Mouse (Mus musculus) C2C12 (cell line): ENCODE measurements around the gene Brap. TPM values are rescaled to one million over a fixed set of nuclear protein-coding genes. Genes with fewer than 3 reads are reported as not detected.
"Not testable (repeated sequence)": the region's sequence is repeated elsewhere in the genome, so short reads cannot be mapped to it uniquely, and the experiment has no call there.

Source experiments
- H3K27me3 ChIP-seq: one replicate; pipeline ENCODE4 v1.6.1; 2011; ENCODE audit not compliant: control insufficient read depth, insufficient read depth, insufficient read length
- H3K36me3 ChIP-seq: one replicate; pipeline ENCODE4 v1.6.1; 2011; ENCODE audit not compliant: control insufficient read depth, insufficient read depth
- H3K4me3 ChIP-seq: one replicate; pipeline ENCODE4 v1.5.1; 2011; ENCODE audit warnings: mild to moderate bottlenecking, control low read depth; ENCODE audit not compliant: poor library complexity, insufficient read depth, severe bottlenecking
- H3K79me2 ChIP-seq: one replicate; pipeline ENCODE4 v1.6.1; 2011; ENCODE audit not compliant: control insufficient read depth, insufficient read depth
- H3K79me3 ChIP-seq: one replicate; pipeline ENCODE4 v1.6.1; 2011; ENCODE audit warnings: low read depth, control low read depth
- H3ac ChIP-seq: one replicate; pipeline ENCODE3; 2011; ENCODE audit warnings: low read depth; ENCODE audit not compliant: control insufficient read depth, insufficient read length
- CEBPB ChIP-seq: IDR thresholded peaks from one replicate; pipeline ENCODE4 v1.6.1; 2011; ENCODE audit warnings: low read depth, mild to moderate bottlenecking, control low read depth, moderate library complexity
- CTCF ChIP-seq: IDR thresholded peaks from one replicate; pipeline ENCODE4 v1.5.1; 2011; ENCODE audit not compliant: control insufficient read depth, insufficient read depth, insufficient read length
- FOSL1 ChIP-seq: IDR thresholded peaks from one replicate; pipeline ENCODE4 v1.8.0; 2011; ENCODE audit warnings: mild to moderate bottlenecking, low read length; ENCODE audit not compliant: poor library complexity, insufficient read depth, severe bottlenecking
- MAX ChIP-seq: IDR thresholded peaks from one replicate; pipeline ENCODE4 v1.6.1; 2011; ENCODE audit warnings: mild to moderate bottlenecking, control low read depth
- MYOD1 ChIP-seq: IDR thresholded peaks from one replicate; pipeline ENCODE4 v1.6.1; 2011; ENCODE audit warnings: low read depth; ENCODE audit not compliant: control insufficient read depth, insufficient read length
- MYOG ChIP-seq: IDR thresholded peaks from one replicate; pipeline ENCODE4 v1.6.1; 2011; ENCODE audit not compliant: control insufficient read depth, insufficient read length; ENCODE audit errors: extremely low read depth
- USF1 ChIP-seq: IDR thresholded peaks from one replicate; pipeline ENCODE4 v1.6.1; 2011; ENCODE audit warnings: low read depth, mild to moderate bottlenecking, control low read depth, moderate library complexity
- polyA plus RNA-seq: library from polyadenylated mRNA; unstranded; fragments of >200 nt; fragmentation: generic; extraction: Trizol; gene quantifications from one replicate; pipeline ENCODE4 v1.2.1, GENCODE M21; 2012; ENCODE audit warnings: missing spikeins

Gene Brap
- polyA plus RNA-seq, 1 experiment, result 31.7 TPM

- no peaks in the 10 kb centered on the region for H3K79me3 ChIP-seq
- no peaks in the 10 kb centered on the region for H3K79me2 ChIP-seq
- H3K4me3 ChIP-seq, result no peak overlapping the region
- no peaks in the 10 kb centered on the region for H3K27me3 ChIP-seq
- no peak overlapping the region for H3ac ChIP-seq
- TF ChIP-seq MYOD1 (peak; percentile 99), USF1 (peak; percentile 81), CTCF (peak; percentile 18), FOSL1 (peak; percentile 71), MYOG (no peak)
- H3K36me3 ChIP-seq, result peaks cover 46% of the 10 kb centered on the region
Measured at GRCm38 (mm10) chr5:121685495-121685894, 25.1 kb downstream of the Brap start.

- Histone ChIP-seq H3K36me3 (peaks cover 42% of the 10 kb centered on the region), H3ac (peak overlapping the region; percentile 46), H3K79me3 (no peaks in the 10 kb centered on the region), H3K4me3 (no peak overlapping the region), H3K79me2 (no peaks in the 10 kb centered on the region), H3K27me3 (no peaks in the 10 kb centered on the region)
- TF ChIP-seq CEBPB (no peak), CTCF (peak; percentile 14)
Measured at GRCm38 (mm10) chr5:121686113-121686898, 25.9 kb downstream of the Brap start.

GRCm38 (mm10) chr5:121690482-121691211 lies 30.3 kb downstream of the Brap start:
- no peaks in the 10 kb centered on the region for H3K27me3 ChIP-seq
- no peak overlapping the region for H3ac ChIP-seq
- no peaks in the 10 kb centered on the region for H3K79me2 ChIP-seq
- no peak for TF ChIP-seq FOSL1
- no peak for TF ChIP-seq CTCF
- TF ChIP-seq CEBPB, result no peak
- TF ChIP-seq USF1, result no peak
- TF ChIP-seq MYOD1, result no peak
- TF ChIP-seq MAX, result no peak
- no peak for TF ChIP-seq MYOG
- H3K4me3 ChIP-seq, result no peak overlapping the region
- no peaks in the 10 kb centered on the region for H3K79me3 ChIP-seq
- peaks cover 17% of the 10 kb centered on the region for H3K36me3 ChIP-seq

DNA sequence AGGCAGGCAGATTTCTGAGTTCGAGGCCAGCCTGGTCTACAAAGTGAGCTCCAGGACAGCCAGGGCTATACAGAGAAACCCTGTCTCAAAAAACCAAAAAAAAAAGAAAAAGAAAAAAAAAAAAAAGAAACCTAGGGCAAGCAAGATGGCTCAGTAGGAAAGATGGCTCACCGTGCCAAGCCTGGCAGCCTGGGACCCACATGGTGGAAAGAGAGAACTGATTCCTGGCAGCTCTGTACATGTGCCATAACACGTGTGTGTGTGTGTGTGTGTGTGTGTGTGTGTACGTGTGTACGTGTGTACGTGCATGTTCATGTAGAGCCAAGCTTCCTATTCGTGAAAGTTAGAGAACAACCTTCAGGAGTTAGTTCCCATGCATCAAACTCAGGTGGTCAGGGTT lies 31.1 kb downstream of the Brap start:
- not testable (repeated sequence) for H3ac ChIP-seq, H3K27me3 ChIP-seq, H3K79me3 ChIP-seq, H3K79me2 ChIP-seq, H3K4me3 ChIP-seq
- peaks cover 11% of the 10 kb centered on the region for H3K36me3 ChIP-seq

- H3K79me3 ChIP-seq, result no peaks in the 10 kb centered on the region
- no peak overlapping the region for H3ac ChIP-seq
- H3K79me2 ChIP-seq, result no peaks in the 10 kb centered on the region
- peak; percentile 96 for TF ChIP-seq MYOD1
- TF ChIP-seq USF1, result no peak
- no peak overlapping the region for H3K4me3 ChIP-seq
- no peaks in the 10 kb centered on the region for H3K36me3 ChIP-seq
- H3K27me3 ChIP-seq, result no peaks in the 10 kb centered on the region
Measured at GRCm38 (mm10) chr5:121692897-121693296, 32.5 kb downstream of the Brap start.

DNA sequence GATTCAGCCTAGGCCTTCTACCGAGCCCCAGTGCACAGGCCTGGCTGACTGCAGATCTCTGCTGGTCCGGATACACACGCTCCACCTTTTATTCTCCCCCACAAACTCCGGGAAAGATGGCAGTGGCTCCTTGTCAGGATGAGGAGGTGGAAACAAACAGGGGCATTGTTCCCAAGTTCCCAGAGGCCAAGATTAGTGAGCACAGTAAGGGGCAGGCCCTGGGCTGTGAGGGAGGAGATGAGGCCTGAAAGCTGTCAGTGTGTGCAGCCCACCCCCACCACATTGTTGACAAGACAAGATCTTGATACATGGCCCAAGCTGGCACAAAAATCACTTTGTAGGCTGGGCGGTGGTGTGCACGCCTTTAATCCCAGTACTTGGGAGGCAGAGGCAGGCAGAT lies 36.4 kb downstream of the Brap start:
- TF ChIP-seq CEBPB (no peak), CTCF (no peak), MYOG (no peak), FOSL1 (no peak)
- Histone ChIP-seq H3K79me2 (no peaks in the 10 kb centered on the region), H3ac (no peak overlapping the region), H3K27me3 (no peaks in the 10 kb centered on the region), H3K4me3 (no peak overlapping the region), H3K36me3 (no peaks in the 10 kb centered on the region), H3K79me3 (no peaks in the 10 kb centered on the region)
